Mouse (Mus musculus) adipocyte (in vitro differentiated cells): ENCODE data around the gene Hook1.
A peak's percentile ranks its signal among the peaks of the same experiment; 100 is the strongest.
"Not testable (repeated sequence)": the region's sequence is repeated elsewhere in the genome, so short reads cannot be mapped to it uniquely, and the experiment has no call there.

Experiments used
- DNase-seq: peaks from one replicate; pipeline ENCODE4 v3.0.0-alpha.2; 2016; ENCODE audit warnings: low spot score

Gene Hook1

GRCm38 (mm10) chr4:95966928-95967724 is at the start of gene Hook1:
Gene Hook1, plus strand, starts transcription at chr4:95967240.
- DNase-seq, result no peak

- no peak for DNase-seq
Measured at GRCm38 (mm10) chr4:95917703-95918102, 49.3 kb upstream of the Hook1 start.

- no peak for DNase-seq
Measured at GRCm38 (mm10) chr4:95920448-95920847, 46.6 kb upstream of the Hook1 start.

- peak; percentile 79 for DNase-seq
Measured at GRCm38 (mm10) chr4:95924210-95925184, 42.5 kb upstream of the Hook1 start.

- DNase-seq, result no peak
Measured at GRCm38 (mm10) chr4:95928846-95929245, 38.2 kb upstream of the Hook1 start.

- DNase-seq, result no peak
Measured at GRCm38 (mm10) chr4:95929936-95930335, 37.1 kb upstream of the Hook1 start.

- no peak for DNase-seq
Measured at GRCm38 (mm10) chr4:95931331-95931730, 35.7 kb upstream of the Hook1 start.

- peak; percentile 17 for DNase-seq
Measured at GRCm38 (mm10) chr4:95933801-95934356, 33.2 kb upstream of the Hook1 start.

- no peak for DNase-seq
Measured at GRCm38 (mm10) chr4:95934384-95935035, 32.5 kb upstream of the Hook1 start.

- no peak for DNase-seq
Measured at GRCm38 (mm10) chr4:95938701-95939100, 28.3 kb upstream of the Hook1 start.

- DNase-seq, result no peak
Measured at GRCm38 (mm10) chr4:95947896-95948295, 19.1 kb upstream of the Hook1 start.

- peak; percentile 10 for DNase-seq
Measured at GRCm38 (mm10) chr4:95953328-95953727, 13.7 kb upstream of the Hook1 start.

GRCm38 (mm10) chr4:95982221-95982620 is 15.2 kb downstream of the Hook1 start:
- DNase-seq, result not testable (repeated sequence)

GRCm38 (mm10) chr4:96016875-96017274 is 49.8 kb downstream of the Hook1 start:
- DNase-seq, result no peak

GRCm38 (mm10) chr4:96022803-96023202 is 55.8 kb downstream of the Hook1 start:
- peak; percentile 48 for DNase-seq

GRCm38 (mm10) chr4:96028412-96028811 is 61.4 kb downstream of the Hook1 start:
- DNase-seq, result no peak

GRCm38 (mm10) chr4:96060106-96060505 is 93.1 kb downstream of the Hook1 start:
- DNase-seq, result no peak

GRCm38 (mm10) chr4:96062045-96062444 is 95.0 kb downstream of the Hook1 start:
- no peak for DNase-seq
